Mouse (Mus musculus) megakaryocyte, adult 5-6 weeks (primary cell): Measurements from ENCODE around the gene Zbp1. TPM values are rescaled to one million over a fixed set of nuclear protein-coding genes. Genes with fewer than 3 reads are reported as not detected.

Source experiments
- ATAC-seq: 2 replicates; pipeline ENCODE4 v1.8.0; 2016; ENCODE audit warnings: mild to moderate bottlenecking, inconsistent platforms; ENCODE audit not compliant: poor library complexity, severe bottlenecking
- total RNA-seq, 2 experiments: library from RNA; stranded (forward) in 1 of 2; stranded (reverse) in 1 of 2; fragments of 153-499, 151-499 nt in 1 of 2; fragments of 221-1000, 200-1000 nt in 1 of 2; gene quantifications; 2 replicates each; pipeline versions ENCODE4 v1.2.3 to v1.2.4; 2015 to 2017

Zbp1 gene
- total RNA-seq, 2 experiments from 2014 or later, result 35.6 to 54.6 TPM

DNA sequence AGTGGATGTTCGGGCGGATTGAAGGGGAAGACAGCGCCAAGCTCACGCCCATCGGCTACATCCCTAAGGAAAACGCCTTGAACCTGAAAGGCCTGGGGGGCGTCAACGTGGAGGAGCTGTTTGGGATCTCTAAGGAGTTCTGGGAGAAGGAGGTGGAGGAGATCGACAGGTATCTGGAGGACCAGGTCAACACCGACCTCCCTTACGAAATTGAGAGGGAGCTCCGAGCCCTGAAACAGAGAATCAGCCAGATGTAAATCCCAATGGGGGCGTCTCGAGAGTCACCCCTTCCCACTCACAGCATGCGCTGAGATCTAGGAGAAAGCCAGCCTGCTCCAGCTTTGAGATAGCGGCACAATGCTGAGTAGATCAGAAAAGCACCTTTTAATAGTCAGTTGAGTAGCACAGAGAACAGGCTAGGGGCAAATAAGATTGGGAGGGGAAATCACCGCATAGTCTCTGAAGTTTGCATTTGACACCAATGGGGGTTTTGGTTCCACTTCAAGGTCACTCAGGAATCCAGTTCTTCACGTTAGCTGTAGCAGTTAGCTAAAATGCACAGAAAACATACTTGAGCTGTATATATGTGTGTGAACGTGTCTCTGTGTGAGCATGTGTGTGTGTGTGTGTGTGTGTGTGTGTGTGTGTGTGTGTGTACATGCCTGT lies 60.2 kb downstream of the Zbp1 start:
- no peak for ATAC-seq

DNA sequence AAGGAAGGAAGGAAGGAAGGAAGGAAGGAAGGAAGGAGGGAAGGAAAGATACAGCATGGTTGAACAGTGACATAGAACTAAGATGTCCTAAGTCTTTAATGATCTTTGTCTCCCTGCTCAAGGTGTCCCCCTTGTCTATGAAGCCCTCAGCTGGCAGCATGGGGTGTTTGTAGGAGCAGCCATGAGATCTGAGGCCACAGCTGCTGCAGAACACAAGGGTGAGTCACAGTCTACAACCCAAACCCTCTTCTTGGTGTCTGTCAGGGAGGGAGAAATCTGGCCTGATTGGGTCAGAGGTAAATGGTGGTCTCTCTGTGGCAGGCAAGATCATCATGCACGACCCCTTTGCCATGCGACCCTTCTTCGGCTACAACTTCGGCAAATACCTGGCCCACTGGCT lies 60.9 kb downstream of the Zbp1 start:
- no peak for ATAC-seq

- ATAC-seq, result no peak
These were observed 61.3 kb downstream of the Zbp1 start for GRCm38 (mm10) chr2:173157376-173157775.

- no peak for ATAC-seq
These were observed 61.8 kb downstream of the Zbp1 start for GRCm38 (mm10) chr2:173156923-173157322.

Other genes with a start within 250 kb of the Zbp1 start
- gene Spo11, start 241.2 kb downstream of the Zbp1 start, total RNA-seq (2015), result 0.64 and 1.0 TPM in 2 replicates
- 0.04 TPM in 1 of 2 replicates, not detected in the other for gene Spo11, start 241.2 kb downstream of the Zbp1 start, total RNA-seq (2017)
- 53.2 and 72.9 TPM in 2 replicates for gene Rae1, start 218.8 kb downstream of the Zbp1 start, total RNA-seq (2015)
- gene Rae1, start 218.8 kb downstream of the Zbp1 start, total RNA-seq (2017), result 42.4 and 54.3 TPM in 2 replicates
- gene Rbm38, start 198.4 kb downstream of the Zbp1 start, total RNA-seq (2015), result 124 and 143 TPM in 2 replicates
- 43.2 and 59.0 TPM in 2 replicates for gene Rbm38, start 198.4 kb downstream of the Zbp1 start, total RNA-seq (2017)
- 0.11 TPM in 1 of 2 replicates, not detected in the other for gene Ctcfl, start 99.4 kb downstream of the Zbp1 start, total RNA-seq (2015)
- gene Ctcfl, start 99.4 kb downstream of the Zbp1 start, total RNA-seq (2017), result not detected in 2 replicates
- not detected in 2 replicates for gene Pck1, start 65.9 kb downstream of the Zbp1 start, total RNA-seq (2015)
- not detected in 2 replicates for gene Pck1, start 65.9 kb downstream of the Zbp1 start, total RNA-seq (2017)
- gene Pmepa1, start 57.6 kb upstream of the Zbp1 start, total RNA-seq (2015), result 0.84 and 1.2 TPM in 2 replicates
- gene Pmepa1, start 57.6 kb upstream of the Zbp1 start, total RNA-seq (2017), result 0.04 and 0.07 TPM in 2 replicates